Mouse (Mus musculus) C2C12 (cell line): Measurements from ENCODE around the gene Ckap2. TPM values are rescaled to one million over a fixed set of nuclear protein-coding genes. Genes with fewer than 3 reads are reported as not detected.
"Not testable (repeated sequence)": the region's sequence is repeated elsewhere in the genome, so short reads cannot be mapped to it uniquely, and the experiment has no call there.

Experiments used
- H3K27me3 ChIP-seq: one replicate; pipeline ENCODE4 v1.6.1; 2011; ENCODE audit not compliant: control insufficient read depth, insufficient read depth, insufficient read length
- H3K36me3 ChIP-seq: one replicate; pipeline ENCODE4 v1.6.1; 2011; ENCODE audit not compliant: control insufficient read depth, insufficient read depth
- H3K4me3 ChIP-seq: one replicate; pipeline ENCODE4 v1.5.1; 2011; ENCODE audit warnings: mild to moderate bottlenecking, control low read depth; ENCODE audit not compliant: poor library complexity, insufficient read depth, severe bottlenecking
- H3K79me2 ChIP-seq: one replicate; pipeline ENCODE4 v1.6.1; 2011; ENCODE audit not compliant: control insufficient read depth, insufficient read depth
- H3K79me3 ChIP-seq: one replicate; pipeline ENCODE4 v1.6.1; 2011; ENCODE audit warnings: low read depth, control low read depth
- H3ac ChIP-seq: one replicate; pipeline ENCODE3; 2011; ENCODE audit warnings: low read depth; ENCODE audit not compliant: control insufficient read depth, insufficient read length
- CEBPB ChIP-seq: IDR thresholded peaks from one replicate; pipeline ENCODE4 v1.6.1; 2011; ENCODE audit warnings: low read depth, mild to moderate bottlenecking, control low read depth, moderate library complexity
- CTCF ChIP-seq: IDR thresholded peaks from one replicate; pipeline ENCODE4 v1.5.1; 2011; ENCODE audit not compliant: control insufficient read depth, insufficient read depth, insufficient read length
- FOSL1 ChIP-seq: IDR thresholded peaks from one replicate; pipeline ENCODE4 v1.8.0; 2011; ENCODE audit warnings: mild to moderate bottlenecking, low read length; ENCODE audit not compliant: poor library complexity, insufficient read depth, severe bottlenecking
- MAX ChIP-seq: IDR thresholded peaks from one replicate; pipeline ENCODE4 v1.6.1; 2011; ENCODE audit warnings: mild to moderate bottlenecking, control low read depth
- MYOD1 ChIP-seq: IDR thresholded peaks from one replicate; pipeline ENCODE4 v1.6.1; 2011; ENCODE audit warnings: low read depth; ENCODE audit not compliant: control insufficient read depth, insufficient read length
- MYOG ChIP-seq: IDR thresholded peaks from one replicate; pipeline ENCODE4 v1.6.1; 2011; ENCODE audit not compliant: control insufficient read depth, insufficient read length; ENCODE audit errors: extremely low read depth
- USF1 ChIP-seq: IDR thresholded peaks from one replicate; pipeline ENCODE4 v1.6.1; 2011; ENCODE audit warnings: low read depth, mild to moderate bottlenecking, control low read depth, moderate library complexity
- polyA plus RNA-seq: library from polyadenylated mRNA; unstranded; fragments of >200 nt; fragmentation: generic; extraction: Trizol; gene quantifications from one replicate; pipeline ENCODE4 v1.2.1, GENCODE M21; 2012; ENCODE audit warnings: missing spikeins

Ckap2 gene
- polyA plus RNA-seq, 1 experiment = 21.3 TPM

DNA sequence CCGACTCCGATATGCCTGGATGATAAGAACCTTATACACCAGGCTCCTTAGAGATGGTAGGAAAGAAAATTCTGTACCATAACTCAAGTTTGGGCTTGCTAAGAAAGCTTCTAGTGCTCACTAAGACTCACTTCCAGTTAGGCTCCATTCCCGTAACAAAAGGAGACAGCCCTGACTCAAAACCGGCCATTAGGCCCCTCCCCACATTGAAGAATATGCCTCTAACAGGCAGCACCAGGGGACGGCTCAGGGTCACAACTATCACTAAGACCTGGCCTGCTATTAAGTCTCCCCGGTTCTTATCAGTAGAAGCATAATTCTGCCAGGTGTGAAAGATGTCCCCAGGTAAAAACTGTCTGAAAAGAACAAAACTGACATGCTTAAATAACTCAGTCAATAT is 39.8 kb downstream of the Ckap2 start:
- TF ChIP-seq CEBPB = no peak
- no peak for TF ChIP-seq MYOG
- no peak for TF ChIP-seq CTCF
- TF ChIP-seq FOSL1 = no peak
- no peak for TF ChIP-seq MYOD1
- no peak for TF ChIP-seq USF1
- no peak for TF ChIP-seq MAX
- no peaks in the 10 kb centered on the region for H3K79me3 ChIP-seq
- H3K79me2 ChIP-seq = no peaks in the 10 kb centered on the region
- no peaks in the 10 kb centered on the region for H3K36me3 ChIP-seq
- no peaks in the 10 kb centered on the region for H3K27me3 ChIP-seq
- H3K4me3 ChIP-seq = no peak overlapping the region
- no peak overlapping the region for H3ac ChIP-seq

- no peaks in the 10 kb centered on the region for H3K27me3 ChIP-seq
- H3K79me3 ChIP-seq = no peaks in the 10 kb centered on the region
- TF ChIP-seq MYOG (no peak), USF1 (no peak), CTCF (no peak), FOSL1 (no peak), MAX (no peak), MYOD1 (no peak), CEBPB (no peak)
- H3ac ChIP-seq = no peak overlapping the region
- no peaks in the 10 kb centered on the region for H3K36me3 ChIP-seq
- no peak overlapping the region for H3K4me3 ChIP-seq
- H3K79me2 ChIP-seq = no peaks in the 10 kb centered on the region
Measured at GRCm38 (mm10) chr8:22143764-22144491, 41.7 kb downstream of the Ckap2 start.

- TF ChIP-seq MAX = no peak
- no peak for TF ChIP-seq CTCF
- H3ac ChIP-seq = no peak overlapping the region
- H3K79me2 ChIP-seq = no peaks in the 10 kb centered on the region
- H3K4me3 ChIP-seq = no peak overlapping the region
- no peaks in the 10 kb centered on the region for H3K79me3 ChIP-seq
- H3K27me3 ChIP-seq = no peaks in the 10 kb centered on the region
- H3K36me3 ChIP-seq = no peaks in the 10 kb centered on the region
Measured at GRCm38 (mm10) chr8:22142592-22142991, 43.0 kb downstream of the Ckap2 start.

DNA sequence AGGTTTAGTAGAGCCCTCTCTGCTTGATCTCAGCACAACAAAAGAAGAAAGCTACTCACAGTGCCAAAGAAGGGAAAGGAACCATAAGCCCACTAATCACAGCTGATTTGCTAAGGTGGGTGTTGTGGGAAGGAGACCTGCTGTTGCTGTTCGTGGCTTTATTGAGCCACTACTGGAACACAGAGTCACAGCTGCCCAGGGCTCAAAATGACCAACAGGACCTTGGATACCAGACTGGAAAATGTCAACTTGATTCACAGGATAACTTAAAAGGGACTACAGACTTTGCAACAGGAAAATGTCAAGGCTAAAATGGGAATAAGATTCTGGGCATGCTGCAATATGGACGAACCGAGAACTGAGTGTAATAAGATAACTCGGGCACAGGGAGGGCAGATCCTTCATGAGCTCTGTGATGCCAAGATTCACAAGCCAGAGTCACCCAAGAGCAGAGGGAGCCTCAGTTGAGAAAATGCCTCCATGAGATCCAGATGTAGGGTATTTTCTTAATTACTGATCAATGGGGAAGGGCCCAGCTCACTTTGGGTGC is 43.7 kb downstream of the Ckap2 start:
- H3K27me3 ChIP-seq = no peaks in the 10 kb centered on the region
- no peak for TF ChIP-seq USF1
- TF ChIP-seq CEBPB = no peak
- TF ChIP-seq MAX = no peak
- TF ChIP-seq MYOD1 = no peak
- TF ChIP-seq MYOG = no peak
- no peak for TF ChIP-seq FOSL1
- no peak for TF ChIP-seq CTCF
- no peaks in the 10 kb centered on the region for H3K79me3 ChIP-seq
- no peaks in the 10 kb centered on the region for H3K36me3 ChIP-seq
- H3K4me3 ChIP-seq = no peak overlapping the region
- H3ac ChIP-seq = no peak overlapping the region
- H3K79me2 ChIP-seq = no peaks in the 10 kb centered on the region

GRCm38 (mm10) chr8:22136462-22136861 is 49.2 kb downstream of the Ckap2 start:
- H3ac ChIP-seq, H3K4me3 ChIP-seq, H3K27me3 ChIP-seq, H3K79me3 ChIP-seq, H3K36me3 ChIP-seq, H3K79me2 ChIP-seq: not testable (repeated sequence)

GRCm38 (mm10) chr8:22134750-22135135 is 50.9 kb downstream of the Ckap2 start:
- Histone ChIP-seq H3K79me3 (no peaks in the 10 kb centered on the region), H3K27me3 (no peaks in the 10 kb centered on the region), H3K79me2 (no peaks in the 10 kb centered on the region), H3K4me3 (no peak overlapping the region), H3ac (no peak overlapping the region), H3K36me3 (no peaks in the 10 kb centered on the region)
- TF ChIP-seq MYOG (no peak), MAX (no peak)
